Mouse (Mus musculus) lung, embryonic 16.5 days (tissue): ENCODE data around the gene Tm6sf1. TPM values are rescaled to one million over a fixed set of nuclear protein-coding genes. Genes with fewer than 3 reads are reported as not detected.

ENCODE experiments used
- polyA plus RNA-seq: library from polyadenylated mRNA; unstranded; fragments of >200 nt; fragmentation: Nextera tagmentation; extraction: Ambion mirVana; gene quantifications from 2 replicates; pipeline ENCODE4 v1.2.1, GENCODE M21; 2015

Gene Tm6sf1
- polyA plus RNA-seq, 1 experiment from 2014 or later = 14.2 TPM

Other genes starting within 250 kb of the Tm6sf1 start
- gene Homer2, start 151.5 kb upstream of the Tm6sf1 start, polyA plus RNA-seq = 29.3 and 31.2 TPM in 2 replicates
- gene Ramac, start 96.1 kb upstream of the Tm6sf1 start, polyA plus RNA-seq = 136 and 139 TPM in 2 replicates
- 37.3 and 44.1 TPM in 2 replicates for gene 3110040N11Rik, start 69.5 kb upstream of the Tm6sf1 start, polyA plus RNA-seq
- 50.0 and 50.9 TPM in 2 replicates for gene Btbd1, start 29.6 kb upstream of the Tm6sf1 start, polyA plus RNA-seq
- not detected in 2 replicates for gene Gm10160, start 3.2 kb upstream of the Tm6sf1 start, polyA plus RNA-seq
- gene Hdgfl3, start 75.5 kb downstream of the Tm6sf1 start, polyA plus RNA-seq = 6.6 and 7.4 TPM in 2 replicates
- 1.1 and 1.7 TPM in 2 replicates for gene Bnc1, start 133.3 kb downstream of the Tm6sf1 start, polyA plus RNA-seq